Mouse (Mus musculus): ENCODE measurements around the gene Paxx. TPM values are rescaled to one million over a fixed set of nuclear protein-coding genes. Genes with fewer than 3 reads are reported as not detected.
"Not testable (repeated sequence)": the region's sequence is repeated elsewhere in the genome, so short reads cannot be mapped to it uniquely, and the experiment has no call there.

Gene Paxx
- total RNA-seq, 2 experiments from 2014 or later = 32.5 to 39.4 TPM

DNA sequence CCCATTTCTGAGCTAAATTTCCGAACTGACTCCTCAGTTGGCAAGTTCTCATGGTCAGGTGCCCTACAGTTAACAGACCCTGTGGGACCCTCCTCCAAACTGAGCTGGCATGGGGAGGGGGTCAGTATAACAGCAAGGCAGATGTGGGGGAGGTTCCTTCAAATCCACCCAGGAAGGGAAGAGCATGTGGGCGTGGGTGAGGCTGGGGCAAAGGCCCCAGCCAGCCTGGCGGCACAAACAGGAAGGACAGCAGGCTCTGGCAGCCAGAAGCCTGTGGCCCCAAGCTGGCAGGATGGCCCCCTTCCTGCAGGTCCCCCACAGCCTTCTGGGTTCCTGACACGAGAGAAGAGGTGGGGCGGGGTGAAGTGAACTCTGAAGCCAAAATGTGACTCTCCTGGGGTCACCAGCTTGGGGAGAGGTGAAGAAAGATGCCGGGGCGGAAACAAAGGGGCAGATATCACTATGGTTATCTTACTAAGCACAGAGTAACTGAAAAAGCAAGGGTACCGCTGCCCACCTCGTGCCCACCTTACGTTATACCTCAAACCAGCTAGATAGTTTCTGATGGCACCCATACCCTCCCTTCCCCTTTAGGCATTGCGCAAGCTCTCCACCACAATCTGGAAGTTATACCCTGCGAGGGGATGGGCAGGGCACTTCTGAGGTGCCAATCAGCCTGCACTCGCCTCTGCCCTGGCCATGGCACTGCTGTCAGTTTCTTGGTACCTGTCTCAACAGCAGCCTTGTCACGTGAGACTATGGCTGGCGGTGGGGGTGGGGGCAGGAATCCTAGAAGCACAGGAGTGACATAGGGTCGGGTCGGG is 38.1 kb downstream of the Paxx start, which contains the start of gene Fut7:
TSS of gene Fut7 (plus strand) at position 681 of the 824 bp plus-strand sequence.
- ATAC-seq (replicated peaks; ENCODE audit: poor library complexity, severe bottlenecking) = peak; percentile 71

DNA sequence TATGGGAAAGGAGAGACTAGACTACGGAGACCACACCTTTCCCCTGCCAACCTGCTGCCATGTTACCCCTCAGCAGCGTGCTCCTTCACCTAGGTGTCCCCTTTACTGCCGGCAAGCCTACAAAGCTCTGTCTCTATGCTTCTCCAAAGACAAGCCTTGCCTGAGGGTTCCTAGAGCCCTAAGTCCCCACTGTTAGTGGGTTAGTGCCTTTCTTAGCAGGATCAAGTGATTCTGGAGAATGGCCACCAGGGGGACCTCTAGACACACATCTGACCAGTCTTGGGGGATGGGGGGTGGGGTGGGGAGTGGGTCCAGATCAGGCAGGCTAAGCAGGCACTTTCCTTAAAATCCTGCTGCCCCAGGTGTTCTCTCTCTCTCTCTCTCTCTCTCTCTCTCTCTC is 39.0 kb downstream of the Paxx start:
- peak; percentile 19; the same call in 1 of the 2 replicates for ATAC-seq (replicated peaks; ENCODE audit: poor library complexity, severe bottlenecking)

DNA sequence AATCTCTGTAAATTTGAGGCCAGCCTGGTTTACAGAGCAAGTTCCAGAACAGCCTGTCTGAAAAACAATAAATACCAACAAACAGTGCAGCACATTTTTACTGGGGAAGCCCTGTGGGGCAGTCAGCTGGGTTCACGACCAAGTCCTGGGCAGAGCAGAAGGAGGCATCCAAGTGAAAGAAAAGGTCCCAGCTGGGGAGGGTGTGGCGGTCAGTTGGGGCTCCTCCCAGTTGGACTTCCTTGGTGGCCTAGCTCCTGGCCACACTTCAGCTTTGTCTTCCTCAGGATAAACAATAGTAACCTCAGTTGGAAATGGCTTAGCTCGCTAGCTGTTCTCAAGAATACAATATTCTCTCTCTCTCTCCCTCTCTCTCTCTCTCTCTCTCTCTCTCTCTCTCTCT is 43.5 kb downstream of the Paxx start:
- ATAC-seq (replicated peaks; ENCODE audit: poor library complexity, severe bottlenecking) = no peak

DNA sequence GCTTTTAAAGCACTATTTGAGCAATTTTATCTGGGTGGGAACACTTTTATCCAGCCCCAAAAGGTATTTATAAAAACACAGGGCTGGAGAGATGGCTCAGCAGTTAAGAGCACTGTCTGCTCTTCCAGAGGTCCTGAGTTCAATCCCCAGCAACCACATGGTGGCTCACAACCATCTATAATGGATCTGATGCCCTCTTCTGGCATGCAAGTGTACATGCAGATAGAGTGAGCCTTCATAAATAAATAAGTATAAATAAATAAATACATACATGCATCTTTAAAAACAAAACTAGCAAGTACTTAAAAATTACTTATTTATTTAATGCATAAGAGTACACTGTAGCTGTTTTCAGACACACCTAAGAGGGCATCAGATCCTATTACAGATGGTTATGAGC is 47.5 kb downstream of the Paxx start:
- not testable (repeated sequence) for ATAC-seq (replicated peaks; ENCODE audit: poor library complexity, severe bottlenecking)

DNA sequence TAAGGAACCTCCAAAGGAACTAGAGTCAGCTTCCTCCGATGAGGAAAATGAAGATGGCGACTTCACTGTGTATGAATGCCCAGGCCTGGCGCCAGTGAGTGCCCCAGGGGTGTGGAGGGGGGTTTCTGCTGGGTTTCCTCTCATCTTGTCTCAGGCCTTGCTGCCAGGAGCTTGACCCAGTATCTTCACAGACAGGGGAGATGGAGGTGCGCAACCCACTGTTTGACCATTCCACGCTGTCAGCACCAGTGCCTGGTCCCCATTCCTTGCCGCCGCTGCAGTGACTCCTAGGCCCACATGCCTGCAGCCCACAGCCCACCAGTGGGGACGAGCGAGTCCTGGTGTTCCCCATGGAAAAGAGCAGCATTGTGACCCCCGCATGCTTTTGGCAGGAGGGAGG is 52.0 kb downstream of the Paxx start:
- no peak for ATAC-seq (replicated peaks; ENCODE audit: poor library complexity, severe bottlenecking)

Other genes with a start within 250 kb of the Paxx start
Only the 30 nearest of the 44 such genes appear.
- 15.0 and 17.2 TPM in 2 replicates for gene Tprn, start 198.5 kb downstream of the Paxx start, total RNA-seq (2014; fragmentation: Nextera tagmentation)
- gene Tprn, start 198.5 kb downstream of the Paxx start, total RNA-seq (2017) = 7.1 and 8.7 TPM in 2 replicates
- 120 TPM in 2 replicates for gene Ssna1, start 188.7 kb downstream of the Paxx start, total RNA-seq (2014; fragmentation: Nextera tagmentation)
- 52.7 and 84.1 TPM in 2 replicates for gene Ssna1, start 188.7 kb downstream of the Paxx start, total RNA-seq (2017)
- 34.7 and 46.0 TPM in 2 replicates for gene Anapc2, start 188.6 kb downstream of the Paxx start, total RNA-seq (2014; fragmentation: Nextera tagmentation)
- 17.8 and 35.7 TPM in 2 replicates for gene Anapc2, start 188.6 kb downstream of the Paxx start, total RNA-seq (2017)
- not detected in 2 replicates for gene Tmem210, start 172.9 kb downstream of the Paxx start, total RNA-seq (2014; fragmentation: Nextera tagmentation)
- gene Tmem210, start 172.9 kb downstream of the Paxx start, total RNA-seq (2017) = not detected in 2 replicates
- not detected in 2 replicates for gene Lrrc26, start 171.2 kb downstream of the Paxx start, total RNA-seq (2014; fragmentation: Nextera tagmentation)
- gene Lrrc26, start 171.2 kb downstream of the Paxx start, total RNA-seq (2017) = not detected in 2 replicates
- gene Grin1, start 141.9 kb downstream of the Paxx start, total RNA-seq (2014; fragmentation: Nextera tagmentation) = not detected in 2 replicates
- gene Grin1, start 141.9 kb downstream of the Paxx start, total RNA-seq (2017) = not detected in 2 replicates
- 36.5 and 37.2 TPM in 2 replicates for gene Man1b1, start 128.8 kb downstream of the Paxx start, total RNA-seq (2014; fragmentation: Nextera tagmentation)
- gene Man1b1, start 128.8 kb downstream of the Paxx start, total RNA-seq (2017) = 34.1 and 38.6 TPM in 2 replicates
- gene Dpp7, start 104.7 kb downstream of the Paxx start, total RNA-seq (2014; fragmentation: Nextera tagmentation) = 15.2 and 34.8 TPM in 2 replicates
- 11.9 and 16.9 TPM in 2 replicates for gene Dpp7, start 104.7 kb downstream of the Paxx start, total RNA-seq (2017)
- 55.6 and 58.1 TPM in 2 replicates for gene Uap1l1, start 95.4 kb downstream of the Paxx start, total RNA-seq (2014; fragmentation: Nextera tagmentation)
- 13.8 and 18.4 TPM in 2 replicates for gene Uap1l1, start 95.4 kb downstream of the Paxx start, total RNA-seq (2017)
- 4.5 and 17.1 TPM in 2 replicates for gene Sapcd2, start 88.8 kb downstream of the Paxx start, total RNA-seq (2014; fragmentation: Nextera tagmentation)
- 7.8 and 17.3 TPM in 2 replicates for gene Sapcd2, start 88.8 kb downstream of the Paxx start, total RNA-seq (2017)
- gene Entpd2, start 65.2 kb downstream of the Paxx start, total RNA-seq (2014; fragmentation: Nextera tagmentation) = not detected in 2 replicates
- gene Entpd2, start 65.2 kb downstream of the Paxx start, total RNA-seq (2017) = not detected in 2 replicates
- gene Npdc1, start 61.7 kb downstream of the Paxx start, total RNA-seq (2014; fragmentation: Nextera tagmentation) = not detected in 2 replicates
- gene Npdc1, start 61.7 kb downstream of the Paxx start, total RNA-seq (2017) = not detected in 2 replicates
- gene Fut7, start 37.8 kb downstream of the Paxx start, total RNA-seq (2014; fragmentation: Nextera tagmentation) = 34.5 and 38.8 TPM in 2 replicates
- 24.8 and 27.3 TPM in 2 replicates for gene Fut7, start 37.8 kb downstream of the Paxx start, total RNA-seq (2017)
- 54.8 and 56.4 TPM in 2 replicates for gene Abca2, start 32.4 kb downstream of the Paxx start, total RNA-seq (2014; fragmentation: Nextera tagmentation)
- 21.0 and 23.1 TPM in 2 replicates for gene Abca2, start 32.4 kb downstream of the Paxx start, total RNA-seq (2017)
- gene Clic3, start 4.3 kb downstream of the Paxx start, total RNA-seq (2014; fragmentation: Nextera tagmentation) = not detected in 2 replicates
- 1.4 TPM in 1 of 2 replicates, not detected in the other for gene Clic3, start 4.3 kb downstream of the Paxx start, total RNA-seq (2017)
- gene Ptgds, start 9.0 kb upstream of the Paxx start, total RNA-seq (2014; fragmentation: Nextera tagmentation) = 3.5 and 4.2 TPM in 2 replicates
- gene Ptgds, start 9.0 kb upstream of the Paxx start, total RNA-seq (2017) = 0.93 TPM in 1 of 2 replicates, not detected in the other
- not detected in 2 replicates for gene Lcn12, start 32.8 kb upstream of the Paxx start, total RNA-seq (2014; fragmentation: Nextera tagmentation)
- not detected in 2 replicates for gene Lcn12, start 32.8 kb upstream of the Paxx start, total RNA-seq (2017)
- 30.4 and 55.0 TPM in 2 replicates for gene Fbxw5, start 39.7 kb upstream of the Paxx start, total RNA-seq (2014; fragmentation: Nextera tagmentation)
- 23.9 and 31.4 TPM in 2 replicates for gene Fbxw5, start 39.7 kb upstream of the Paxx start, total RNA-seq (2017)
- 6.0 TPM in 1 of 2 replicates, not detected in the other for gene C8g, start 40.6 kb upstream of the Paxx start, total RNA-seq (2014; fragmentation: Nextera tagmentation)
- 1.5 and 1.6 TPM in 2 replicates for gene C8g, start 40.6 kb upstream of the Paxx start, total RNA-seq (2017)
- gene Traf2, start 85.8 kb upstream of the Paxx start, total RNA-seq (2014; fragmentation: Nextera tagmentation) = 17.3 and 18.2 TPM in 2 replicates
- 13.9 and 15.9 TPM in 2 replicates for gene Traf2, start 85.8 kb upstream of the Paxx start, total RNA-seq (2017)
- gene Edf1, start 96.8 kb upstream of the Paxx start, total RNA-seq (2014; fragmentation: Nextera tagmentation) = 134 and 171 TPM in 2 replicates
- gene Edf1, start 96.8 kb upstream of the Paxx start, total RNA-seq (2017) = 96.1 and 107 TPM in 2 replicates
- 1.5 and 3.4 TPM in 2 replicates for gene Mamdc4, start 113.8 kb upstream of the Paxx start, total RNA-seq (2014; fragmentation: Nextera tagmentation)
- gene Mamdc4, start 113.8 kb upstream of the Paxx start, total RNA-seq (2017) = 1.2 and 66.7 TPM in 2 replicates
- gene Phpt1, start 114.1 kb upstream of the Paxx start, total RNA-seq (2014; fragmentation: Nextera tagmentation) = 62.5 and 89.4 TPM in 2 replicates
- gene Phpt1, start 114.1 kb upstream of the Paxx start, total RNA-seq (2017) = 5.9 and 46.2 TPM in 2 replicates
- gene Ajm1, start 120.7 kb upstream of the Paxx start, total RNA-seq (2014; fragmentation: Nextera tagmentation) = not detected in 2 replicates
- 0.39 TPM in 1 of 2 replicates, not detected in the other for gene Ajm1, start 120.7 kb upstream of the Paxx start, total RNA-seq (2017)
- 63.1 and 75.4 TPM in 2 replicates for gene Rabl6, start 147.4 kb upstream of the Paxx start, total RNA-seq (2014; fragmentation: Nextera tagmentation)
- 61.3 and 71.0 TPM in 2 replicates for gene Rabl6, start 147.4 kb upstream of the Paxx start, total RNA-seq (2017)
- not detected in 2 replicates for gene Ccdc183, start 156.6 kb upstream of the Paxx start, total RNA-seq (2014; fragmentation: Nextera tagmentation)
- gene Ccdc183, start 156.6 kb upstream of the Paxx start, total RNA-seq (2017) = not detected in 2 replicates
- 11.4 and 27.3 TPM in 2 replicates for gene Tmem141, start 160.9 kb upstream of the Paxx start, total RNA-seq (2014; fragmentation: Nextera tagmentation)
- 25.0 and 31.5 TPM in 2 replicates for gene Tmem141, start 160.9 kb upstream of the Paxx start, total RNA-seq (2017)
- gene Fcna, start 166.9 kb upstream of the Paxx start, total RNA-seq (2014; fragmentation: Nextera tagmentation) = not detected in 2 replicates
- gene Fcna, start 166.9 kb upstream of the Paxx start, total RNA-seq (2017) = 2.0 TPM in 1 of 2 replicates, not detected in the other
- not detected in 2 replicates for gene Lcn8, start 192.0 kb upstream of the Paxx start, total RNA-seq (2014; fragmentation: Nextera tagmentation)
- gene Lcn8, start 192.0 kb upstream of the Paxx start, total RNA-seq (2017) = not detected in 2 replicates
- not detected in 2 replicates for gene Lcn5, start 196.9 kb upstream of the Paxx start, total RNA-seq (2014; fragmentation: Nextera tagmentation)
- not detected in 2 replicates for gene Lcn5, start 196.9 kb upstream of the Paxx start, total RNA-seq (2017)

Data from granulocyte monocyte progenitor cell, adult 5-6 weeks (primary cell).